Mouse (Mus musculus) neural tube, embryonic 15.5 days (tissue): ENCODE measurements around the gene Cyb561a3. TPM values are rescaled to one million over a fixed set of nuclear protein-coding genes. Genes with fewer than 3 reads are reported as not detected.
"Not testable (repeated sequence)": the region's sequence is repeated elsewhere in the genome, so short reads cannot be mapped to it uniquely, and the experiment has no call there.

Experiments used
- ATAC-seq: fragments of 200-750 bp; cut with Nextera tagmentation; 2 replicates; pipeline ENCODE4 v1.8.0; 2017; ENCODE audit warnings: mild to moderate bottlenecking, moderate TSS enrichment, moderate library complexity; ENCODE audit not compliant: low FRiP score
- H3K27ac ChIP-seq: fragments of 300-500 bp; sonication (generic); replicated peaks from 2 replicates; pipeline ENCODE4 v1.5.1; 2015; ENCODE audit warnings: mild to moderate bottlenecking, inconsistent platforms
- H3K27me3 ChIP-seq: fragments of 300-500 bp; sonication (generic); replicated peaks from 2 replicates; pipeline ENCODE4 v1.6.1; 2015; ENCODE audit warnings: inconsistent platforms
- H3K36me3 ChIP-seq: fragments of 300-500 bp; sonication (generic); 2 replicates; pipeline ENCODE4 v1.6.1; 2015; ENCODE audit warnings: inconsistent platforms
- H3K4me1 ChIP-seq: fragments of 300-500 bp; sonication (generic); 2 replicates; pipeline ENCODE4 v1.6.1; 2015; ENCODE audit warnings: inconsistent platforms
- H3K4me2 ChIP-seq: fragments of 300-500 bp; sonication (generic); 2 replicates; pipeline ENCODE4 v1.6.1; 2015; ENCODE audit warnings: inconsistent platforms, mild to moderate bottlenecking, moderate library complexity
- H3K4me3 ChIP-seq: fragments of 300-500 bp; sonication (generic); replicated peaks from 2 replicates; pipeline ENCODE4 v1.5.1; 2015; ENCODE audit warnings: mild to moderate bottlenecking, inconsistent platforms
- H3K9ac ChIP-seq: fragments of 300-500 bp; sonication (generic); replicated peaks from 2 replicates; pipeline ENCODE4 v1.6.1; 2015; ENCODE audit warnings: mild to moderate bottlenecking, inconsistent platforms
- H3K9me3 ChIP-seq: fragments of 300-500 bp; sonication (generic); replicated peaks from 2 replicates; pipeline ENCODE4 v1.6.1; 2016; ENCODE audit warnings: inconsistent platforms
- WGBS: fragments of 180-500 bp; shearing (Covaris S2); methylation state at CpG from one replicate; pipeline ENCODE4 v1.1.7; 2015; ENCODE audit warnings: mixed read lengths; 5-methylcytosine and 5-hydroxymethylcytosine counted together
- polyA plus RNA-seq: library from polyadenylated mRNA; unstranded; fragments of >200 nt; fragmentation: Nextera tagmentation; extraction: Ambion mirVana; gene quantifications from 2 replicates; pipeline ENCODE4 v1.2.1, GENCODE M21; 2015

Cyb561a3 gene
- 20.4 and 22.5 TPM in 2 replicates for polyA plus RNA-seq

- ATAC-seq: peak; percentile 97
- WGBS: under 1% methylated on average over 44 of the region's 44 CpGs
- H3K4me3 ChIP-seq: peak within 1 kb of the TSS; percentile 74
Measured at GRCm38 (mm10) chr19:10576690-10577561, at the start of gene Cyb561a3, which contains the start of gene Tmem138. Gene Cyb561a3 (plus strand): TSS chr19:10577172. Gene Tmem138 (minus strand): TSS chr19:10577362.

GRCm38 (mm10) chr19:10530082-10530481 is 46.9 kb upstream of the Cyb561a3 start:
- H3K9ac ChIP-seq: no peak overlapping the region
- no peak overlapping the region for H3K4me2 ChIP-seq
- no peaks in the 10 kb centered on the region for H3K9me3 ChIP-seq
- peaks cover 26% of the 10 kb centered on the region for H3K4me1 ChIP-seq
- H3K27me3 ChIP-seq: no peaks in the 10 kb centered on the region
- WGBS: 95% methylated on average over 1 of the region's 1 CpGs
- H3K36me3 ChIP-seq: peaks cover 44% of the 10 kb centered on the region
- ATAC-seq: no peak
- no peak overlapping the region for H3K27ac ChIP-seq
- H3K4me3 ChIP-seq: no peak overlapping the region

More at GRCm38 (mm10) chr19:10576690-10577561, at the start of gene Cyb561a3, which contains the start of gene Tmem138:
- peak within 1 kb of the TSS; percentile 97 for H3K27ac ChIP-seq
- H3K9ac ChIP-seq: peak within 1 kb of the TSS; percentile 79
- H3K9me3 ChIP-seq: no peaks in the 10 kb centered on the region
- H3K36me3 ChIP-seq: peaks cover 31% of the 10 kb centered on the region
- peak within 1 kb of the TSS; percentile 85 for H3K4me2 ChIP-seq
- peaks cover 28% of the 10 kb centered on the region for H3K4me1 ChIP-seq
- no peaks in the 10 kb centered on the region for H3K27me3 ChIP-seq

- Histone ChIP-seq H3K27me3 (no peaks in the 10 kb centered on the region), H3K36me3 (peaks cover 81% of the 10 kb centered on the region), H3K4me2 (no peak overlapping the region), H3K9ac (no peak overlapping the region), H3K4me1 (no peaks in the 10 kb centered on the region), H3K4me3 (no peak overlapping the region), H3K9me3 (no peaks in the 10 kb centered on the region), H3K27ac (no peak overlapping the region)
- ATAC-seq: no peak
- 95% methylated on average over 5 of the region's 5 CpGs for WGBS
Measured at GRCm38 (mm10) chr19:10539454-10539853, 37.5 kb upstream of the Cyb561a3 start.

DNA sequence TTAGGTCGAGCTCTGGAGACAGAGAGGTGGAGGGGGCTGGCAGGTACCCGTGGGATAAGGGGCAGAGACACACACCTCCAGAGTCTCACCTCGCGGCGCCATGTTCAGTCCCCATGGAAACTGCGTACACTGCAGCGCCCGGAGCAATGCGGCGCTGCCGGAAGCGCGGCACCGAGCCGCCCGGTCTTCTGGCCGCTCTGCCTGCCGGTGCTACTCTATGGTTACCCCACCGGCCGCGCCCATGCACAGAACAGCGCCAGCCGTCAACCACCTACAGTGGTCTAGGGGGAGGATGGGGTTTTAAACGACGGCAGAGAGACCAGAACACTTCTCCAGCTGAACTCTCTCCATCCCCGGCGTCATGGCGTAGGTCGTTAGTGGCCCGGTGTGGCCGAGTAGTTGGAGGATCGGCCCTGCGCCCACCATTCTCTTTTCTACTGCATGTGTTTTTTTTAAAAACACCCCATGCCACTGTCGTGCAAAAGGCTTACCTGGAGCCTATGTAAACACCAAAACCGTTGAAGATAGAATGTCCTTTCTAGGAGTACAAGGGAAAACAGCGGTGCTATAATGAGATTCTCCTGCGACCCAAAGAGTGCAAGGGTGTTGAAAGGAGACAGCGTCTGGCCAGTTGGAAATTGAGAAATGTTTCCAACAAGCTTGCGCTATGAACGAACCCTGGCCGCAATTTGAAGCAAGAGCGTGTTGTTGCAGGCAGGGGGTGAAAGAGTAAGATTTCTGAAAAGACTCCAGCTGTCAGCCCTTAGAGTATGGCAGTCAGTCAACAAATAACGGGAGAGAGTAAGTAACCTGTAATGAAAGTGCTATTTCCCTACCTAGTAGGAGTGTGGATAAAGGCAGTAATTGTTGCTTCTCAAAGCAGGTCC is 21.1 kb upstream of the Cyb561a3 start, which contains the start of gene Tmem216:
TSS of gene Tmem216 (minus strand) at position 615 of the 887 bp plus-strand sequence.
- Histone ChIP-seq H3K36me3 (peaks cover 23% of the 10 kb centered on the region), H3K9ac (peak within 1 kb of the TSS; percentile 70), H3K27ac (peak within 1 kb of the TSS; percentile 87), H3K4me2 (peak within 1 kb of the TSS; percentile 81), H3K4me3 (peak within 1 kb of the TSS; percentile 66), H3K4me1 (peaks cover 22% of the 10 kb centered on the region), H3K27me3 (no peaks in the 10 kb centered on the region), H3K9me3 (no peaks in the 10 kb centered on the region)
- peak; percentile 98 for ATAC-seq
- 1% methylated on average over 43 of the region's 43 CpGs for WGBS

DNA sequence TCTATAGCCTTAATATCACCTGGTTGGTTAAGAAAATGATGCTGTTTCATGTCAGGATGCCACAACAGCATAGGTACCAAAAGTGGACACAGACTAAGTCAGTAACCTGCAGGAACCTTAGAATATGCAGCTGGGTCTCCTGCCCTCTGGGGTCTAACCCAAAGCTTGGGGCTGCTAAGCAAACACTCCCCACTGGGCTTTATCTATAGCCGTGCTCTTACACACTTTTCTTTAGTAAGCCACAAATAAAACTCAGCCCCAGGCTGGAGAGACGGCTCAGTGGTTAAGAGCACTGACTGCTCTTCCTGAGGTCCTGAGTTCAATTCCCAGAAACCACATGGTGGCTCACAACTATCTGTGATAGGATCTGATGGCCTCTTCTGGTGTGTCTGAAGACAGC is 20.0 kb upstream of the Cyb561a3 start:
- Histone ChIP-seq H3K4me3 (no peak overlapping the region), H3K4me2 (no peak overlapping the region), H3K9me3 (no peaks in the 10 kb centered on the region), H3K9ac (no peak overlapping the region), H3K27me3 (no peaks in the 10 kb centered on the region), H3K36me3 (peaks cover 11% of the 10 kb centered on the region), H3K4me1 (peaks cover 22% of the 10 kb centered on the region), H3K27ac (no peak overlapping the region)
- WGBS: 75% methylated on average over 2 of the region's 2 CpGs
- no peak for ATAC-seq

DNA sequence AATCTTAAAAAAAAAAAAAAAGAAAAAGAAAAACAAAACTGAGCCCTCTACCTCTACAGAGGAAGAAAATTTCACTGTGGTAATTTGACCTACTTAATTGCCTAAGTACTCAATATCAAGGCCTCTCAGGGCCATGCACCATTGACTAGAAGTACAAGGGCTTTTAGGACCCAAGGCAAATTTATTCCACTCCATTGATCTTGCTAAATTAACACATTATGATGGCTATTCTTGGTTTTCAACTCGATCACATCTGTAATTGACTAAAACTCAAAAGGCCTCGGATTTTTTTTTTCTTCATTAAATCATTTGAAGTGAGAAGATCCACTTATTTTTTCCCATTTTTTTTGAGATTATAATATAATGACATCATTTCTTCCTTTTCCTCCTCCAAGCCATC is 19.5 kb upstream of the Cyb561a3 start:
- Histone ChIP-seq H3K27ac (no peak overlapping the region), H3K9me3 (no peaks in the 10 kb centered on the region), H3K4me2 (no peak overlapping the region), H3K36me3 (peaks cover 7% of the 10 kb centered on the region; the same call in 1 of the 2 replicates), H3K9ac (no peak overlapping the region), H3K4me1 (peaks cover 22% of the 10 kb centered on the region), H3K4me3 (no peak overlapping the region), H3K27me3 (no peaks in the 10 kb centered on the region)
- ATAC-seq: no peak
- 65% methylated on average over 2 of the region's 2 CpGs for WGBS

- not testable (repeated sequence) for H3K27ac ChIP-seq, H3K9me3 ChIP-seq, H3K36me3 ChIP-seq, H3K4me2 ChIP-seq, H3K9ac ChIP-seq, ATAC-seq, H3K4me3 ChIP-seq, H3K27me3 ChIP-seq
- 79% methylated on average over 4 of the region's 4 CpGs for WGBS
- peaks cover 22% of the 10 kb centered on the region for H3K4me1 ChIP-seq
Measured at GRCm38 (mm10) chr19:10557837-10558375, 19.1 kb upstream of the Cyb561a3 start.

- no peak overlapping the region for H3K27ac ChIP-seq
- WGBS: 40% methylated on average over 5 of the region's 5 CpGs
- no peak overlapping the region for H3K9ac ChIP-seq
- H3K9me3 ChIP-seq: no peaks in the 10 kb centered on the region
- H3K36me3 ChIP-seq: no peaks in the 10 kb centered on the region
- H3K4me1 ChIP-seq: peaks cover 12% of the 10 kb centered on the region
- no peak for ATAC-seq
- no peak overlapping the region for H3K4me2 ChIP-seq
- no peak overlapping the region for H3K4me3 ChIP-seq
- H3K27me3 ChIP-seq: no peaks in the 10 kb centered on the region
Measured at GRCm38 (mm10) chr19:10560108-10560507, 16.9 kb upstream of the Cyb561a3 start.

DNA sequence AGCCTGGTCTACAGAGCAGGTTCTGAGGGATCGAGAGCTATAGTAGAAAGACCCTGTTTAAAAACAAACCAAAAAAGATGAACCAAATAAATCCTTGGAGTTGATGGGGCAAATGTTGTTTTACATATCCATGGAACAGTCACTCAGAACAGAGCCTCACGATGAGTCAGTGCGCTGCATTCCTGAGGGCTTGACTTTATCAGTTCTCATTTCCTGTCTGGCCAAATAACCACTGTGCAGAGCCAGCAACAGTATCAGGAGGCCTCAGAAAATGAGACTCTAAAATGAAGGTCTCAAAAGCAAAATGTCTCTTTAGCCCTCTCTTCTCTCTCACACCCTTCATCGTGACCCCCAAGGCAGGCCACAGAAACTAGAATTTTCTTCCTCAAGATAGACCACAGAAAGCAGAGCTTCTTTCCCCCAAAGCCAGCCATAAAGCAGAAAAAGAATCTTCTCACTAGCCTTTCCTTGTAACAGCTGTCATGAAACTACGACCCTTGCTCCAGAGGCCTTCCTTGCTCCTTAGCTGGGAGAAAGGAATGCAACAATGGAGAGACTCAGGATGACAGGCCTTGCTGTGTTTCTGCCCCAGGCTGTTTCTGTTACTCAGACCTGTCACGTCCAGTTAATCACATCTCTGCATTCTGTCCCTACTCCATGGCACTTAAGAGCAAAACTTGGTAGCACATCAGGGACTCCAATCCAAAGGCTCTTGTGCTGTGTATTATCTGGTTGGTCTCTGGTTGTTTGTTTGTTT is 15.2 kb upstream of the Cyb561a3 start:
- ATAC-seq: no peak
- H3K4me3 ChIP-seq: no peak overlapping the region
- 71% methylated on average over 6 of the region's 6 CpGs for WGBS
- no peak overlapping the region for H3K9ac ChIP-seq
- no peaks in the 10 kb centered on the region for H3K9me3 ChIP-seq
- H3K4me1 ChIP-seq: peaks cover 3% of the 10 kb centered on the region; the same call in 1 of the 2 replicates
- no peaks in the 10 kb centered on the region for H3K27me3 ChIP-seq
- no peak overlapping the region for H3K27ac ChIP-seq
- H3K36me3 ChIP-seq: no peaks in the 10 kb centered on the region
- H3K4me2 ChIP-seq: no peak overlapping the region

DNA sequence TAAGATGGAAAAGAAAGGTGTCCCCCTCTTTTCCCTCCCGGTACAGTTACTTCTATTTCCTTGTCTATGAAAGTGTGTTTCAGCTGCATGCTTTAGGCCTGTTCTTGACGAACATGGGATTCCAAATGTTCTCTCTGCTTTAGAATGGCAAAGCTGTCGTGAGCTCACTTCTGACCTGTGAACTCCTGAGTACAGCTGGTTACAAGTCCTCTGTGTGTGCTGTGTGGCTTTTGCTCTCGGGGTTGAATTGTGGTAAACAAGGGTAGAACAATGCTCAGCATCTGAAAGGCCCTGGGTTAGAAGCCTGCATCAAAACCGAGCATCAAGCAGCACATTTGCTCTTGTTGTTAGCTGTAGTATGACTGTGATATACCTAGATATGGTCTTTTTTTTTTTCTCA is 14.6 kb upstream of the Cyb561a3 start:
- Histone ChIP-seq H3K27ac (no peak overlapping the region), H3K9me3 (no peaks in the 10 kb centered on the region), H3K4me1 (no peaks in the 10 kb centered on the region), H3K27me3 (no peaks in the 10 kb centered on the region), H3K36me3 (no peaks in the 10 kb centered on the region), H3K4me2 (no peak overlapping the region), H3K4me3 (no peak overlapping the region), H3K9ac (no peak overlapping the region)
- whole genome bisulfite sequencing: 75% methylated on average over 5 of the region's 5 CpGs
- ATAC-seq: no peak

DNA sequence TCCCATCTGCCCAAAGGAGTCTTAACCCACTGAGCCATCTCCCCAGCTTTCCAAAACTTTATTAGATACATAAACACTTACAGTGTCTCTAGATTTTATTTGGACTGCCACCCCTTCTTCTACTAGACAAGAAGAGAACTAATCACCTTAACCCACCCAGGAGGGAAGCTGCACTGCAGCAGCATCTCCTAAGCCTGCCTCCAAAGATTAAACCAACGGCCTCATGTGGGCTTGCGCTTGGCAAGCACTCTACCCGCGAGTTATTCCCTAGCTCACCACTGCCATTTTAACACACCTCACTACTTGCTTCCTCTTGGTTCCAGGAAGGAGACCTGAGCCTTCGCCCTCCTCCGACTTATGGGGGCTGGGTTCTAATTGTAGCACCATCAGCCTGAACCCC is 12.7 kb upstream of the Cyb561a3 start:
- 86% methylated on average over 6 of the region's 6 CpGs for WGBS
- Histone ChIP-seq H3K4me1 (no peaks in the 10 kb centered on the region), H3K4me3 (no peak overlapping the region), H3K9me3 (no peaks in the 10 kb centered on the region), H3K36me3 (0 out of 2 replicates have a peak, but pooled peaks cover 7% of the 10 kb centered on the region), H3K27me3 (no peaks in the 10 kb centered on the region), H3K27ac (no peak overlapping the region), H3K9ac (no peak overlapping the region), H3K4me2 (no peak overlapping the region)
- ATAC-seq: no peak
